Mouse (Mus musculus) midbrain, embryonic 15.5 days (tissue): ENCODE measurements around the gene Alg1. TPM values are rescaled to one million over a fixed set of nuclear protein-coding genes. Genes with fewer than 3 reads are reported as not detected.

Experiments used
- microRNA-seq: library from miRNA; unstranded; fragments of <30 nt; microRNA quantifications from one replicate; pipeline ENCODE4, GENCODE M21; 2016
- polyA plus RNA-seq: library from polyadenylated mRNA; unstranded; fragments of >200 nt; fragmentation: Nextera tagmentation; extraction: Ambion mirVana; gene quantifications from 2 replicates; pipeline ENCODE4 v1.2.1, GENCODE M21; 2015

Alg1 gene
- polyA plus RNA-seq, 1 experiment from 2014 or later = 44.8 TPM

Small RNA genes within 50 kb of the gene (microRNA-seq; reads per million reads assigned to microRNA genes)
- gene Gm23689 (not detected), gene Gm26095 (not detected), gene Mir6364 (not detected)

Other genes starting within 250 kb of the Alg1 start
- gene Sept12, start 235.8 kb upstream of the Alg1 start, polyA plus RNA-seq = not detected in 2 replicates
- 1.6 and 2.0 TPM in 2 replicates for gene Smim22, start 226.3 kb upstream of the Alg1 start, polyA plus RNA-seq
- 157 TPM in 2 replicates for gene Rogdi, start 220.1 kb upstream of the Alg1 start, polyA plus RNA-seq
- 201 and 207 TPM in 2 replicates for gene Glyr1, start 183.8 kb upstream of the Alg1 start, polyA plus RNA-seq
- gene Ubn1, start 183.6 kb upstream of the Alg1 start, polyA plus RNA-seq = 15.1 and 16.0 TPM in 2 replicates
- 0.09 and 0.39 TPM in 2 replicates for gene Ppl, start 101.2 kb upstream of the Alg1 start, polyA plus RNA-seq
- 0.60 and 0.83 TPM in 2 replicates for gene Sec14l5, start 86.5 kb upstream of the Alg1 start, polyA plus RNA-seq
- gene Nagpa, start 29.6 kb upstream of the Alg1 start, polyA plus RNA-seq = 11.4 and 14.3 TPM in 2 replicates
- gene AU021092, start 11.3 kb upstream of the Alg1 start, polyA plus RNA-seq = 14.8 and 15.9 TPM in 2 replicates
- gene Eef2kmt, start 22.4 kb downstream of the Alg1 start, polyA plus RNA-seq = 6.9 and 7.7 TPM in 2 replicates